8 mouse cellular contexts compared by ENCODE assay signal in the genomic region with DNA sequence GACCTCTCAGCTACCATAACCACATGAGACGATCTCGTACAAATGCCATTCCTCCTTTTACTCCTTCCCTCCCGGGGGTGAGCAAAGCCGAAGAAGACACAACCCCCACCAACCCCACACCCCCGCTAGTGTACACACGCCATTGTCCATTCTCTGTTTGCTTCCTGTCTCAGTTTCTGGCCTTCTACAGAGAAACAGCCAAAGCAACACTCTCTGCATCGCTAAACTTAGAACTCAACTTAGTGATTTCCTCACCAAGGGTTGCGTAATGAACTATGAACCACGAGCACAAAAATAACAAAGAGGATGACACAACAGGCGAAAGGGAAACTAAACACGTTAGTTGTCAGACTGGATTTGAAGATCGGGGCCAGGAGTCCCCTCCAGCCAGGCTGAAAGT. TPM values are rescaled to one million over a fixed set of nuclear protein-coding genes. Genes with fewer than 3 reads are reported as not detected.
DNase-seq lines count a peak whose midpoint lies in the region; ATAC-seq and TF ChIP-seq lines count a peak whose summit lies in the region.

No protein-coding gene starts in this region.

- no peaks in the 10 kb centered on the region for H3K27me3 ChIP-seq in intestine, postnatal 0 days (replicated peaks; ENCODE audit: control insufficient read depth, insufficient read depth, low read length)
- no peaks in the 10 kb centered on the region for H3K27me3 ChIP-seq in myocyte (ENCODE audit: control insufficient read depth, insufficient read depth, insufficient read length)

- H3K27ac ChIP-seq in intestine, postnatal 0 days (ENCODE audit: low read depth, low read length), result no peak overlapping the region

- H3K36me3 ChIP-seq in intestine, postnatal 0 days (ENCODE audit: control insufficient read depth, insufficient read depth), result no peaks in the 10 kb centered on the region
- no peaks in the 10 kb centered on the region for H3K36me3 ChIP-seq in myocyte (ENCODE audit: control insufficient read depth, insufficient read depth)

- ATAC-seq in intestine, postnatal 0 days, result 0 out of 2 replicates have a peak, but pooled peaks have one; percentile 13

- no peak overlapping the region for H3K4me3 ChIP-seq in intestine, postnatal 0 days (ENCODE audit: low read depth, low read length)
- no peak overlapping the region for H3K4me3 ChIP-seq in myocyte

- no peak overlapping the region for H3ac ChIP-seq in myocyte (ENCODE audit: control insufficient read depth, insufficient read length)

- H3K9me3 ChIP-seq in intestine, postnatal 0 days (ENCODE audit: control insufficient read depth), result no peaks in the 10 kb centered on the region

- TF ChIP-seq CTCF in intestine, postnatal 0 days (IDR thresholded peaks at IDR 0.05; ENCODE audit: low read depth), result no peak

- H3K9ac ChIP-seq in intestine, postnatal 0 days (ENCODE audit: low read depth, low read length), result no peak overlapping the region

- no peak overlapping the region; the same call in 1 of the 2 replicates for H3K4me2 ChIP-seq in intestine, postnatal 0 days (replicated peaks; ENCODE audit: low read depth)
- peak overlapping the region; percentile 75 for H3K4me2 ChIP-seq in myocyte (ENCODE audit: low read depth)

- H3K4me1 ChIP-seq in intestine, postnatal 0 days (replicated peaks; ENCODE audit: control insufficient read depth, insufficient read depth, low read length), result no peaks in the 10 kb centered on the region

- H3K79me2 ChIP-seq in myocyte (ENCODE audit: control insufficient read depth, insufficient read depth), result no peaks in the 10 kb centered on the region

- DNase-seq in kidney, postnatal 36 days, result peak; percentile 14 to 46
- no peak for DNase-seq in kidney, postnatal 4 days
- peak; percentile 48 for DNase-seq in c-Kit-positive CD71-negative TER-119-negative erythroid progenitor cells, embryonic 14.5 days (ENCODE audit: low read depth)
- DNase-seq in urinary bladder, postnatal 25 days (ENCODE audit: low spot score), result no peak
- no peak for DNase-seq in cerebellum, adult 11-12 months
- no peak for DNase-seq in frontal cortex, postnatal 25 days (ENCODE audit: low spot score in 2 of 2)

- TF ChIP-seq POLR2A in myocyte (IDR thresholded peaks at IDR 0.05; ENCODE audit: insufficient read length, low read depth), result no peak

- 38% methylated on average over 12 of the region's 12 CpGs for WGBS in intestine, postnatal 0 days

TF ChIP-seq in myocyte, 11 proteins besides CTCF, POLR2A, EP300 and RAD21:
- TF ChIP-seq CEBPB (IDR thresholded peaks at IDR 0.05; ENCODE audit: insufficient read depth, poor library complexity, severe bottlenecking), result peak; percentile 98
- no peak for TF ChIP-seq MYOD1 (IDR thresholded peaks at IDR 0.05; ENCODE audit: control insufficient read depth in 1 of 3, insufficient read length in 2 of 3, low read depth in 2 of 3)

RNA-seq across cellular contexts. Expression of a gene that starts 14.8 kb away (rescaled TPM):
- not detected in 2 replicates for polyA plus RNA-seq in intestine, postnatal 0 days (2015; fragmentation: Nextera tagmentation; extraction: Ambion mirVana)
- polyA plus RNA-seq in myocyte (2012; fragmentation: generic; extraction: Trizol), result not detected

RNA-seq across cellular contexts. Expression of a gene that starts 20.7 kb away (rescaled TPM):
- not detected in 2 replicates for polyA plus RNA-seq in intestine, postnatal 0 days (2015; fragmentation: Nextera tagmentation; extraction: Ambion mirVana)
- polyA plus RNA-seq in myocyte (2012; fragmentation: generic; extraction: Trizol), result not detected

RNA-seq across cellular contexts. Expression of a gene that starts 34.3 kb away (rescaled TPM):
- not detected in 2 replicates for polyA plus RNA-seq in intestine, postnatal 0 days (2015; fragmentation: Nextera tagmentation; extraction: Ambion mirVana)
- not detected for polyA plus RNA-seq in myocyte (2012; fragmentation: generic; extraction: Trizol)

RNA-seq across cellular contexts. Expression of a gene that starts 54.9 kb away (rescaled TPM):
- polyA plus RNA-seq in intestine, postnatal 0 days (2015; fragmentation: Nextera tagmentation; extraction: Ambion mirVana), result not detected in 2 replicates
- not detected for polyA plus RNA-seq in myocyte (2012; fragmentation: generic; extraction: Trizol)

Comparison
In these comparisons a context has a peak if more than half of its experiments do, and no peak if none do; other contexts are left out.
1. DNase-seq: peak in kidney, postnatal 36 days (2 of 2) and c-Kit-positive CD71-negative TER-119-negative erythroid progenitor cells, embryonic 14.5 days (single experiment); none in kidney, postnatal 4 days (0 of 2), urinary bladder, postnatal 25 days (single experiment), cerebellum, adult 11-12 months (single experiment) and frontal cortex, postnatal 25 days (0 of 2).